In genomic region chr14:120363090-120363818, GRCm38 (mm10) we compare ENCODE assay signal across 9 mouse cellular contexts.
A peak's percentile ranks its signal among the peaks of the same experiment; 100 is the strongest.
DNase-seq lines count a peak whose midpoint lies in the region; ATAC-seq and TF ChIP-seq lines count a peak whose summit lies in the region.
"Had no signal": no experiment of that assay in that cellular context is flagged by ENCODE, and none has a peak within 500 bp of the region (broad histone marks: within the 10 kb centered on the region; RNA-seq: fewer than 3 reads in every experiment).

No protein-coding gene starts in this region.

- TF ChIP-seq CTCF in kidney, postnatal 0 days (IDR thresholded peaks at IDR 0.05; ENCODE audit: low read depth), result peak; percentile 48
- TF ChIP-seq CTCF in brain, embryonic 14.5 days (IDR thresholded peaks at IDR 0.05; ENCODE audit: borderline replicate concordance, extremely low read depth, insufficient read depth, insufficient read length), result peak; percentile 23; the same call in 1 of the 2 replicates

- no peak overlapping the region for H3K4me2 ChIP-seq in kidney, postnatal 0 days (ENCODE audit: low read length)
- H3K4me2 ChIP-seq in liver, embryonic 16.5 days (ENCODE audit: low read depth, low read length), result no peak overlapping the region

- H3K4me1 ChIP-seq in kidney, postnatal 0 days (replicated peaks; ENCODE audit: insufficient read depth, low read length), result peaks cover 12% of the 10 kb centered on the region; the same call in 1 of the 2 replicates
- peaks cover 4% of the 10 kb centered on the region for H3K4me1 ChIP-seq in liver, embryonic 16.5 days (ENCODE audit: control insufficient read depth, low read depth, low read length)

- WGBS in kidney, postnatal 0 days, result 72% methylated on average over 8 of the region's 8 CpGs
- 47% methylated on average over 8 of the region's 8 CpGs for WGBS in liver, embryonic 16.5 days (ENCODE audit: insufficient replicate concordance)

- H3K27ac ChIP-seq in kidney, postnatal 0 days, result no peak overlapping the region
- no peak overlapping the region for H3K27ac ChIP-seq in liver, embryonic 16.5 days (ENCODE audit: low read length)
- H3K27ac ChIP-seq: hindbrain, embryonic 10.5 days had no signal

- H3K4me3 ChIP-seq in kidney, postnatal 0 days (replicated peaks; ENCODE audit: low read depth, low read length), result no peak overlapping the region
- no peak overlapping the region for H3K4me3 ChIP-seq in liver, embryonic 16.5 days (ENCODE audit: low read depth, low read length)
- H3K4me3 ChIP-seq: hindbrain, embryonic 10.5 days had no signal

- no peak overlapping the region for H3K9ac ChIP-seq in kidney, postnatal 0 days (ENCODE audit: low read depth, low read length)
- H3K9ac ChIP-seq in liver, embryonic 16.5 days (ENCODE audit: low read depth, low read length), result no peak overlapping the region

- no peaks in the 10 kb centered on the region for H3K27me3 ChIP-seq in kidney, postnatal 0 days (ENCODE audit: insufficient read depth, low read length)
- H3K27me3 ChIP-seq in liver, embryonic 16.5 days (ENCODE audit: control insufficient read depth, insufficient read depth, low read depth, low read length), result no peaks in the 10 kb centered on the region

- TF ChIP-seq POLR2A in brain, embryonic 14.5 days (IDR thresholded peaks at IDR 0.05; ENCODE audit: borderline replicate concordance, extremely low read depth, insufficient read depth, insufficient read length, poor library complexity, severe bottlenecking), result no peak

- H3K36me3 ChIP-seq in kidney, postnatal 0 days (ENCODE audit: insufficient read depth, low read length), result 0 out of 2 replicates have a peak, but pooled peaks cover 4% of the 10 kb centered on the region
- no peaks in the 10 kb centered on the region for H3K36me3 ChIP-seq in liver, embryonic 16.5 days (ENCODE audit: control insufficient read depth, insufficient read depth)

- DNase-seq in kidney, postnatal 0 days (ENCODE audit: low spot score), result no peak
- DNase-seq in kidney, postnatal 10 days, result no peak
- DNase-seq in ES-CJ7 (ENCODE audit: low read depth, low spot score), result peak; percentile 84
- no peak for DNase-seq in brain, embryonic 14.5 days (ENCODE audit: low read depth)
- no peak for DNase-seq in right cerebral cortex, adult 18-20 months
- DNase-seq: cerebellum, adult 11-12 months had no signal

- H3K9me3 ChIP-seq in kidney, postnatal 0 days (replicated peaks; ENCODE audit: low read length), result no peaks in the 10 kb centered on the region
- H3K9me3 ChIP-seq in liver, embryonic 16.5 days (replicated peaks; ENCODE audit: control insufficient read depth, low read length), result no peaks in the 10 kb centered on the region
- H3K9me3 ChIP-seq: hindbrain, embryonic 10.5 days had no signal

- 0 out of 2 replicates have a peak, but pooled peaks have one; percentile 54 for ATAC-seq in kidney, postnatal 0 days (replicated peaks; ENCODE audit: low FRiP score, low read depth)
- peak; percentile 42; the same call in 1 of the 2 replicates for ATAC-seq in liver, embryonic 16.5 days (ENCODE audit: low read depth)
- no peak for ATAC-seq in inflammation-experienced regulatory T-cells, adult 6 months
